In genomic region chr1:38767812-38768211, GRCm38 (mm10) we compare ENCODE assay signal across 8 mouse cellular contexts.
DNase-seq lines count a peak whose midpoint lies in the region; ATAC-seq and TF ChIP-seq lines count a peak whose summit lies in the region.

No protein-coding gene starts in this region.

- H3K4me2 ChIP-seq in liver, embryonic 12.5 days: peak overlapping the region; percentile 64
- H3K4me2 ChIP-seq in neural tube, embryonic 11.5 days (ENCODE audit: low read depth): peak overlapping the region; percentile 36
- peak overlapping the region; percentile 18 for H3K4me2 ChIP-seq in stomach, postnatal 0 days (replicated peaks; ENCODE audit: low read depth)

- no peak for ATAC-seq in liver, embryonic 12.5 days
- ATAC-seq in neural tube, embryonic 11.5 days (ENCODE audit: insufficient read depth, low FRiP score, low TSS enrichment): peak; percentile 79
- ATAC-seq in stomach, postnatal 0 days (ENCODE audit: low FRiP score, low TSS enrichment): peak; percentile 67; the same call in 1 of the 2 replicates

- no peaks in the 10 kb centered on the region for H3K9me3 ChIP-seq in liver, embryonic 12.5 days (replicated peaks)
- H3K9me3 ChIP-seq in neural tube, embryonic 11.5 days (ENCODE audit: control insufficient read depth, low read length): no peaks in the 10 kb centered on the region
- no peaks in the 10 kb centered on the region for H3K9me3 ChIP-seq in stomach, postnatal 0 days (ENCODE audit: control insufficient read depth, low read length)

- H3K27me3 ChIP-seq in liver, embryonic 12.5 days (replicated peaks): peaks cover 19% of the 10 kb centered on the region; the same call in 1 of the 2 replicates
- no peaks in the 10 kb centered on the region for H3K27me3 ChIP-seq in neural tube, embryonic 11.5 days (ENCODE audit: control insufficient read depth, insufficient read depth, low read length)
- no peaks in the 10 kb centered on the region for H3K27me3 ChIP-seq in stomach, postnatal 0 days (ENCODE audit: control insufficient read depth, insufficient read depth, low read length)

- TF ChIP-seq EP300 in stomach, postnatal 0 days (optimal IDR thresholded peaks at IDR 0.05): no peak

- no peaks in the 10 kb centered on the region for H3K36me3 ChIP-seq in liver, embryonic 12.5 days
- H3K36me3 ChIP-seq in neural tube, embryonic 11.5 days (ENCODE audit: control insufficient read depth, insufficient read depth, low read length): no peaks in the 10 kb centered on the region
- no peaks in the 10 kb centered on the region for H3K36me3 ChIP-seq in stomach, postnatal 0 days (ENCODE audit: control insufficient read depth, insufficient read depth, low read length)

- 8% methylated on average over 11 of the region's 11 CpGs for WGBS in liver, embryonic 12.5 days (ENCODE audit: insufficient replicate concordance)
- 9% methylated on average over 11 of the region's 11 CpGs for WGBS in neural tube, embryonic 11.5 days
- WGBS in stomach, postnatal 0 days: 9% methylated on average over 11 of the region's 11 CpGs

- H3K27ac ChIP-seq in liver, embryonic 12.5 days: peak overlapping the region; percentile 77
- peak overlapping the region; percentile 88; the same call in 1 of the 2 replicates for H3K27ac ChIP-seq in neural tube, embryonic 11.5 days (ENCODE audit: low read depth, low read length)
- no peak overlapping the region for H3K27ac ChIP-seq in stomach, postnatal 0 days (replicated peaks)

- H3K4me3 ChIP-seq in liver, embryonic 12.5 days: peak overlapping the region; percentile 16
- no peak overlapping the region for H3K4me3 ChIP-seq in neural tube, embryonic 11.5 days (ENCODE audit: low read depth, low read length)
- H3K4me3 ChIP-seq in stomach, postnatal 0 days (ENCODE audit: low read depth, low read length): no peak overlapping the region

- TF ChIP-seq CTCF in stomach, postnatal 0 days (IDR thresholded peaks at IDR 0.05; ENCODE audit: low read depth): peak; percentile 87

- H3K9ac ChIP-seq in liver, embryonic 12.5 days: peak overlapping the region; percentile 47
- H3K9ac ChIP-seq in neural tube, embryonic 11.5 days (ENCODE audit: low read length): no peak overlapping the region
- H3K9ac ChIP-seq in stomach, postnatal 0 days (ENCODE audit: low read length): no peak overlapping the region

- H3K4me1 ChIP-seq in liver, embryonic 12.5 days: peaks cover 26% of the 10 kb centered on the region
- peaks cover 11% of the 10 kb centered on the region for H3K4me1 ChIP-seq in neural tube, embryonic 11.5 days (ENCODE audit: control insufficient read depth, insufficient read depth, low read length)
- no peaks in the 10 kb centered on the region for H3K4me1 ChIP-seq in stomach, postnatal 0 days (replicated peaks; ENCODE audit: control insufficient read depth, insufficient read depth)

- peak; percentile 76 to 79 for DNase-seq in left cerebral cortex, adult 18-20 months (ENCODE audit: low spot score in 2 of 2)
- DNase-seq in left cerebral cortex, adult 11 months (ENCODE audit: low spot score): no peak
- DNase-seq in embryo, embryonic 9.5 days (ENCODE audit: extremely low spot score): peak; percentile 86
- peak; percentile 90 for DNase-seq in heart, adult 11 months
- peak; percentile 33 for DNase-seq in kidney, adult 9 months
- peak; percentile 90 for DNase-seq in neural tube, embryonic 11.5 days (ENCODE audit: low spot score)
- DNase-seq in stomach, postnatal 0 days (ENCODE audit: low spot score): peak; percentile 75
